Mouse (Mus musculus): ENCODE results near the gene Usp35. TPM values are rescaled to one million over a fixed set of nuclear protein-coding genes. Genes with fewer than 3 reads are reported as not detected.

Gene Usp35
- polyA plus RNA-seq, 1 experiment from 2014 or later, result 4.4 TPM

- ATAC-seq, result peak; percentile 59
- Histone ChIP-seq H3K27ac (ENCODE audit: low read length) (no peak overlapping the region), H3K4me1 (replicated peaks; ENCODE audit: control insufficient read depth, insufficient read depth, low read length) (peaks cover 9% of the 10 kb centered on the region), H3K9ac (replicated peaks; ENCODE audit: low read depth, low read length) (no peak overlapping the region), H3K4me2 (ENCODE audit: low read length) (no peak overlapping the region), H3K9me3 (ENCODE audit: control insufficient read depth, low read length) (no peaks in the 10 kb centered on the region), H3K27me3 (replicated peaks; ENCODE audit: control insufficient read depth, insufficient read depth, low read length) (no peaks in the 10 kb centered on the region), H3K4me3 (replicated peaks; ENCODE audit: low read length) (no peak overlapping the region), H3K36me3 (ENCODE audit: control insufficient read depth, insufficient read depth) (no peaks in the 10 kb centered on the region)
- 73% methylated on average over 7 of the region's 7 CpGs for WGBS
These were observed 7.8 kb upstream of the Usp35 start for GRCm38 (mm10) chr7:97339623-97340022.

GRCm38 (mm10) chr7:97338593-97338992, 6.8 kb upstream of the Usp35 start:
- peaks cover 9% of the 10 kb centered on the region; the same call in 1 of the 2 replicates for H3K4me1 ChIP-seq (replicated peaks; ENCODE audit: control insufficient read depth, insufficient read depth, low read length)
- H3K9me3 ChIP-seq (ENCODE audit: control insufficient read depth, low read length), result no peaks in the 10 kb centered on the region
- H3K4me3 ChIP-seq (replicated peaks; ENCODE audit: low read length), result no peak overlapping the region
- H3K36me3 ChIP-seq (ENCODE audit: control insufficient read depth, insufficient read depth), result no peaks in the 10 kb centered on the region
- H3K9ac ChIP-seq (replicated peaks; ENCODE audit: low read depth, low read length), result no peak overlapping the region
- WGBS, result 84% methylated on average over 4 of the region's 4 CpGs
- no peak for ATAC-seq
- H3K27me3 ChIP-seq (replicated peaks; ENCODE audit: control insufficient read depth, insufficient read depth, low read length), result no peaks in the 10 kb centered on the region
- peak overlapping the region; percentile 16; the same call in 1 of the 2 replicates for H3K27ac ChIP-seq (ENCODE audit: low read length)
- no peak overlapping the region for H3K4me2 ChIP-seq (ENCODE audit: low read length)

- no peaks in the 10 kb centered on the region for H3K9me3 ChIP-seq (ENCODE audit: control insufficient read depth, low read length)
- H3K36me3 ChIP-seq (ENCODE audit: control insufficient read depth, insufficient read depth), result no peaks in the 10 kb centered on the region
- peaks cover 17% of the 10 kb centered on the region for H3K4me1 ChIP-seq (replicated peaks; ENCODE audit: control insufficient read depth, insufficient read depth, low read length)
- no peak overlapping the region for H3K4me3 ChIP-seq (replicated peaks; ENCODE audit: low read length)
- H3K4me2 ChIP-seq (ENCODE audit: low read length), result no peak overlapping the region
- no peak overlapping the region for H3K9ac ChIP-seq (replicated peaks; ENCODE audit: low read depth, low read length)
- no peaks in the 10 kb centered on the region for H3K27me3 ChIP-seq (replicated peaks; ENCODE audit: control insufficient read depth, insufficient read depth, low read length)
- WGBS, result 65% methylated on average over 1 of the region's 1 CpGs
- no peak for ATAC-seq
- H3K27ac ChIP-seq (ENCODE audit: low read length), result no peak overlapping the region
These were observed 4.9 kb upstream of the Usp35 start for GRCm38 (mm10) chr7:97336678-97337077.

- peaks cover 25% of the 10 kb centered on the region for H3K4me1 ChIP-seq (replicated peaks; ENCODE audit: control insufficient read depth, insufficient read depth, low read length)
- no peak overlapping the region for H3K9ac ChIP-seq (replicated peaks; ENCODE audit: low read depth, low read length)
- H3K36me3 ChIP-seq (ENCODE audit: control insufficient read depth, insufficient read depth), result no peaks in the 10 kb centered on the region
- no peak for ATAC-seq
- H3K27me3 ChIP-seq (replicated peaks; ENCODE audit: control insufficient read depth, insufficient read depth, low read length), result no peaks in the 10 kb centered on the region
- H3K27ac ChIP-seq (ENCODE audit: low read length), result no peak overlapping the region
- H3K9me3 ChIP-seq (ENCODE audit: control insufficient read depth, low read length), result no peaks in the 10 kb centered on the region
- no peak overlapping the region for H3K4me3 ChIP-seq (replicated peaks; ENCODE audit: low read length)
- 80% methylated on average over 2 of the region's 2 CpGs for WGBS
- no peak overlapping the region for H3K4me2 ChIP-seq (ENCODE audit: low read length)
These were observed 2.6 kb upstream of the Usp35 start for GRCm38 (mm10) chr7:97334406-97334805.

GRCm38 (mm10) chr7:97333113-97333898, 1.5 kb upstream of the Usp35 start:
- Histone ChIP-seq H3K27me3 (replicated peaks; ENCODE audit: control insufficient read depth, insufficient read depth, low read length) (no peaks in the 10 kb centered on the region), H3K4me3 (replicated peaks; ENCODE audit: low read length) (peak overlapping the region; percentile 82), H3K4me2 (ENCODE audit: low read length) (peak overlapping the region; percentile 57), H3K36me3 (ENCODE audit: control insufficient read depth, insufficient read depth) (no peaks in the 10 kb centered on the region), H3K27ac (ENCODE audit: low read length) (no peak overlapping the region), H3K9me3 (ENCODE audit: control insufficient read depth, low read length) (no peaks in the 10 kb centered on the region), H3K4me1 (replicated peaks; ENCODE audit: control insufficient read depth, insufficient read depth, low read length) (peaks cover 21% of the 10 kb centered on the region), H3K9ac (replicated peaks; ENCODE audit: low read depth, low read length) (peak overlapping the region; percentile 68)
- WGBS, result 84% methylated on average over 6 of the region's 6 CpGs
- ATAC-seq, result no peak

GRCm38 (mm10) chr7:97332667-97333041, 834 bp upstream of the Usp35 start:
- Histone ChIP-seq H3K9ac (replicated peaks; ENCODE audit: low read depth, low read length) (peak overlapping the region; percentile 68), H3K4me2 (ENCODE audit: low read length) (peak overlapping the region; percentile 57), H3K27me3 (replicated peaks; ENCODE audit: control insufficient read depth, insufficient read depth, low read length) (no peaks in the 10 kb centered on the region), H3K27ac (ENCODE audit: low read length) (peak overlapping the region; percentile 24; the same call in 1 of the 2 replicates), H3K9me3 (ENCODE audit: control insufficient read depth, low read length) (no peaks in the 10 kb centered on the region), H3K36me3 (ENCODE audit: control insufficient read depth, insufficient read depth) (no peaks in the 10 kb centered on the region), H3K4me1 (replicated peaks; ENCODE audit: control insufficient read depth, insufficient read depth, low read length) (peaks cover 21% of the 10 kb centered on the region), H3K4me3 (replicated peaks; ENCODE audit: low read length) (peak overlapping the region; percentile 82)
- WGBS, result 3% methylated on average over 9 of the region's 9 CpGs
- no peak for ATAC-seq

GRCm38 (mm10) chr7:97330931-97331645, 732 bp downstream of the Usp35 start:
- H3K4me3 ChIP-seq (replicated peaks; ENCODE audit: low read length), result peak overlapping the region; percentile 82
- peaks cover 21% of the 10 kb centered on the region for H3K4me1 ChIP-seq (replicated peaks; ENCODE audit: control insufficient read depth, insufficient read depth, low read length)
- no peak overlapping the region for H3K27ac ChIP-seq (ENCODE audit: low read length)
- no peak for ATAC-seq
- H3K27me3 ChIP-seq (replicated peaks; ENCODE audit: control insufficient read depth, insufficient read depth, low read length), result peaks cover 3% of the 10 kb centered on the region; the same call in 1 of the 2 replicates
- peak overlapping the region; percentile 81 for H3K9ac ChIP-seq (replicated peaks; ENCODE audit: low read depth, low read length)
- H3K9me3 ChIP-seq (ENCODE audit: control insufficient read depth, low read length), result no peaks in the 10 kb centered on the region
- H3K36me3 ChIP-seq (ENCODE audit: control insufficient read depth, insufficient read depth), result no peaks in the 10 kb centered on the region
- peak overlapping the region; percentile 75 for H3K4me2 ChIP-seq (ENCODE audit: low read length)
- WGBS, result 60% methylated on average over 11 of the region's 11 CpGs

- Histone ChIP-seq H3K36me3 (ENCODE audit: control insufficient read depth, insufficient read depth) (no peaks in the 10 kb centered on the region; the same call in 1 of the 2 replicates), H3K4me2 (ENCODE audit: low read length) (no peak overlapping the region), H3K4me3 (replicated peaks; ENCODE audit: low read length) (no peak overlapping the region), H3K4me1 (replicated peaks; ENCODE audit: control insufficient read depth, insufficient read depth, low read length) (peaks cover 29% of the 10 kb centered on the region), H3K27me3 (replicated peaks; ENCODE audit: control insufficient read depth, insufficient read depth, low read length) (peaks cover 9% of the 10 kb centered on the region), H3K9ac (replicated peaks; ENCODE audit: low read depth, low read length) (no peak overlapping the region), H3K9me3 (ENCODE audit: control insufficient read depth, low read length) (no peaks in the 10 kb centered on the region), H3K27ac (ENCODE audit: low read length) (no peak overlapping the region)
- ATAC-seq, result no peak
- WGBS, result 87% methylated on average over 3 of the region's 3 CpGs
These were observed 2.1 kb downstream of the Usp35 start for GRCm38 (mm10) chr7:97329676-97330075.

GRCm38 (mm10) chr7:97328891-97329588, 2.8 kb downstream of the Usp35 start:
- Histone ChIP-seq H3K4me2 (ENCODE audit: low read length) (no peak overlapping the region), H3K36me3 (ENCODE audit: control insufficient read depth, insufficient read depth) (peaks cover 2% of the 10 kb centered on the region; the same call in 1 of the 2 replicates), H3K4me3 (replicated peaks; ENCODE audit: low read length) (no peak overlapping the region), H3K27ac (ENCODE audit: low read length) (no peak overlapping the region), H3K9ac (replicated peaks; ENCODE audit: low read depth, low read length) (no peak overlapping the region), H3K4me1 (replicated peaks; ENCODE audit: control insufficient read depth, insufficient read depth, low read length) (peaks cover 29% of the 10 kb centered on the region), H3K27me3 (replicated peaks; ENCODE audit: control insufficient read depth, insufficient read depth, low read length) (peaks cover 13% of the 10 kb centered on the region), H3K9me3 (ENCODE audit: control insufficient read depth, low read length) (no peaks in the 10 kb centered on the region)
- ATAC-seq, result no peak
- WGBS, result 70% methylated on average over 13 of the region's 13 CpGs

All from forebrain, embryonic 16.5 days (tissue).